Mouse (Mus musculus) heart, postnatal 14 days (tissue): Measurements from ENCODE around the gene Ripor2. TPM values are rescaled to one million over a fixed set of nuclear protein-coding genes. Genes with fewer than 3 reads are reported as not detected.

Source experiments
- DNase-seq, 2 experiments: peaks; one replicate each; pipeline ENCODE4 v3.0.0; 2021 to 2022
- intact Hi-C: fragments of 180-260 bp; cut with DNase I; formaldehyde crosslinking; loops from one replicate; pipeline ENCODE4 v1.15.1; 2025
- total RNA-seq, 2 experiments: library from RNA; stranded (reverse); gene quantifications; 2 replicates each; pipeline ENCODE4 v1.2.3; 2021

Gene Ripor2
- total RNA-seq, 2 experiments from 2014 or later = 8.9 to 9.2 TPM

DNA sequence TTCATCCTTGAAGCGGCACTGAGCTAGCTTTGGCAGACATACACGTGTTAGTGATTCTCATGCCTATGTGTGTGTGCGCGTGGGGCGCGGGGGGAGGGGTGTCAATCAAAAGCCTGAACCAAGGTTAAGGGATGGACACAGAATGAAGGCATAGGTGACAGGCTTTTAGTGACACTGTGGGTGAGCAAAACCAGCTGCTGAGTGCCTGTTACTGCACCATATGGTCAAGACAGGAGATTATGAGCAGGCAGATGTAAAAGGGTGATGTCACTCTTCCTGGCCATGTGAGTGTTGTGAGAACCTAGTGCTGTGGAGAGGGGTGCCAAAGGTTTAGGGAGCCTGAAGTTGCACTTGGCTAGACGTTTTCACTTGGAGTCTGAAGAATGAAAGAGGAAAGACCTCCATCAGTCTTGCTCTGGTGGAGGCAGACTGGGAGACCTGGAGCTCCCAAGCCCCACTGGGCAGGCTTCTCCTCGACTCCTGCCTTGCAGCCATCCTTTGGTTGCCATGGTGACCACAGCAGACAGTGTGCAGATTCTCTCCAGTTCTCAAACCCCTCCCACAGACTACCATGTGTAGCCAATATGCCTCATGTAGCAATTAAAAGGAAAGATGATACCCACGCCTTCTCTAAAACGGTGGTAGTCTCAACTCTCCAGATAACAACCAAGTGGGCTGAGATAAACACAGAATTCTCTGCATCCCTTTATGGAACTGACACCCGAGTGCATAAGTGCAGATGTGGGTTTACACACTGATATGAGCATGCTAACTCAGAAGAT, 5.5 kb upstream of the Ripor2 start:
- peak in 1 of 2 experiments; percentile 21 for DNase-seq
- intact Hi-C loops = no loop called here

DNA sequence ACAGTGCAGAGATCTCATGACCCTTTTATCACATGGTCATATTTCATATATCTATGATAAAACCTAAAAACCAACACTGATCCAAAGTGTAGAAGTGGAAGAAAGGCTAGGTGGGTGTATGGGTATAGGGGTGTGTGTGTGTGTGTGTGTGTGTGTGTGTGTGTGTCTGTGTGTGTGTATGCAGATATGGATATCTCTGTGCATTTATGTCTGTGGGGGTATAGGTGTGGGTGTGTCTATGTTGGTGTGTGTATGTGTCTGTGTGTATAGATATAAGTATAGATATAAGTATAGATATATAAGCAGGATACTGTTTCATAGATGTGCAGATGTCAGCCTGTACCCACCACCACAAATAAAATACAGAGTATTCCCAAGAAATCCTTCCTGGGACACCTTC, 3.7 kb upstream of the Ripor2 start:
- intact Hi-C loops = no loop called here
- DNase-seq = no peak

- DNase-seq = no peak
- intact Hi-C loops = no loop called here
Observed at GRCm38 (mm10) chr13:24580759-24581158, 1.2 kb upstream of the Ripor2 start.

DNA sequence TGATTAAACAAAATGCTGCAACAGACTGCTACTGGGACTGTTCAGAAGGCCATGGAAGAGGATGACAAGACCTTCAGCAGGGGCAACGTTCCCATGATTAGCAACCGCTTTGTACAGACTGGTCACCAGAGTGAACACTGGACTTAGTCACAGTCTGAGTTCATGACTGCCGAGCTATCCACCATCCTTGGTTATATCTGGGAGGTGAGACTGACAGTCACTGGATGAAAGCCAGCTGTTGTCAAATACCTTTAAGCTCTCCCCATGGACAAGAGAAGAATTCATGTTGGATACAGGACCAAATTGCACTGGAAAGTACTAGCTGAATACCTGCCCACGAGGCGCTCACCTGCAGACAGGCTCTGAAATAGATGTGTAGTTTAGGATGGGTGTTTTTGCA, 2.4 kb downstream of the Ripor2 start:
- DNase-seq = no peak

DNA sequence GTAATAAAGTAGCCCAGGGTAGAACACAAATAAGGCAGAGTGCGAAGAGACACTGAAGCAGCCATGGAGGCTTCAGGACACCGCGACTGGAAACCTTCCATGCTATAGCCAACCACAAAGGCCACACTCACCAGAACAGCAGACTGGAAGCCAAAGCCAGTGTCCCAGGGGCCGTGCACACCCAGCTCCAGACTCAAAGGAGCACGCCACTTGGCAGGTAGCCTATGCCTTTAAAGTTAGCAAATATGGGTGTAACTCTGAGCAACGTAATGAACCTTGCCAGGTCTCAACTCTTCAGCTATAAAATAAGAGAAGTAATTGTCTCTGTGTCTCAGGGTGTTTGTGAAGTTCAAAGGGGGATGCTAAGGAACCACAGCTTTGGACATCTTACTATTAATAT, 2.9 kb downstream of the Ripor2 start:
- no peak for DNase-seq
- intact Hi-C loops = no loop called here

More for the DNA sequence above, 2.4 kb downstream of the Ripor2 start:
- intact Hi-C loops = no loop called here

- intact Hi-C loops = no loop called here
- no peak for DNase-seq
Observed at GRCm38 (mm10) chr13:24585369-24585768, 3.4 kb downstream of the Ripor2 start.

- intact Hi-C loops = no loop called here
- no peak for DNase-seq
Observed at GRCm38 (mm10) chr13:24587192-24587895, 5.4 kb downstream of the Ripor2 start.

DNA sequence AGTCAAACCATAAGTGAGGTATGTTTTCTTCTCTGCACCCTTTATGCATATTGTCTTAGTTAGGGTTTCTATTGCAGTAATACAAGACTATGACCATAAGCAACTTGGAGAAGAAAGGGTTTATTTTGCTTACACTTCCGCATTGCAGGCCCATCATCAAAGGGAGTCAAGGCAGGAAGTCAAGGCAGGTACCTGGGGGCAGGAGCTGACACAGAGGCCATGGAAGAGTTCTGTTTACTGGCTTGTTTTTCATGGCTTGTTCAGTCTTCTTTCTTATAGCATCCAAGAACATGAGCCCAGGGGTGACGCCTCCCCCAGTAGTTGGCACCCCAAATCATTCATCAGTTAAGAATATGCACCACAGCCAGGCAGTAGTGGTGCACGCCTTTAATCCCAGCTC, 6.6 kb downstream of the Ripor2 start:
- intact Hi-C loops = no loop called here
- DNase-seq = no peak

- intact Hi-C loops = no loop called here
- DNase-seq = no peak
Observed at GRCm38 (mm10) chr13:24591737-24592136, 9.7 kb downstream of the Ripor2 start.

DNA sequence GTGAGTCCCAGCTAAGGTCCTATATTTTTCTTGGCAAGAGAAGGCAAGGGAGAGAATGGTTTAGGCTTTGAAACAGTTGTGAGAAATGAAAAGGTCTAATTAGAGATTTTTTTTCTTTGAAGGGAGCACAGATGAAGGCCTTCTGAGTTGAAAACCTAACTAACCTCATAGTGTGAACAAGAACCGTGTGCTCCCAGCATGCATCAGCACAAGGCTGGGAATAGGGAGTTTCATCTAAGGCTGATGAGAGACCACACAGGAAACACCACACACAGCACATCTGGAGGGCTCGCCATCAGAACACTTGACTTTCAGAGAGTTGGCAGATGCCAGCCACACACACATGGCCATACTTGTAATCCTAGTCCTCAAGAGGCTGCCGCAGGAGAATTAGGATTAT, 12.3 kb downstream of the Ripor2 start:
- no peak for DNase-seq
- intact Hi-C loops = no loop called here

- intact Hi-C loops = no loop called here
Observed at GRCm38 (mm10) chr13:24599631-24600041, 17.6 kb downstream of the Ripor2 start.

DNA sequence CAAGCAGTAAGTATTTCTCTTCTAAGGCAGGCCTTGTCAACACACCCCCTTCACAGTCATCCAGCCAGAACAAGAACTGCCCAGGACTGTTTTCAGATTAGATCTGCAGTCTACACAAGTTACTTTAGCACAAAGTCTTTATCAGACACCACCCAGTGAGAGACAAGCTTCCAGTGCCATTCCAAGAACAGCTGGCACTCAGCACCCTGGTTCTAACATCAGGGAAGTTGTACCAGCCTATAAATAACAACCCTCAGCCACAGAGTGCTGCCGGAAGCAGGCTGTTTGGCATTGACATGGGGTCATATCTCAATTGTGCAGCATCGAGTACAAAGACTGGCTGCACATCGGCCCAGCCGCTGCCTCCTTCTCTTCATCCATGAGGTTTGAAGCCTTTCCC, 21.0 kb downstream of the Ripor2 start:
- peak; percentile 53 to 67 for DNase-seq

More at GRCm38 (mm10) chr13:24599631-24600041, 17.6 kb downstream of the Ripor2 start:
- no peak for DNase-seq

DNA sequence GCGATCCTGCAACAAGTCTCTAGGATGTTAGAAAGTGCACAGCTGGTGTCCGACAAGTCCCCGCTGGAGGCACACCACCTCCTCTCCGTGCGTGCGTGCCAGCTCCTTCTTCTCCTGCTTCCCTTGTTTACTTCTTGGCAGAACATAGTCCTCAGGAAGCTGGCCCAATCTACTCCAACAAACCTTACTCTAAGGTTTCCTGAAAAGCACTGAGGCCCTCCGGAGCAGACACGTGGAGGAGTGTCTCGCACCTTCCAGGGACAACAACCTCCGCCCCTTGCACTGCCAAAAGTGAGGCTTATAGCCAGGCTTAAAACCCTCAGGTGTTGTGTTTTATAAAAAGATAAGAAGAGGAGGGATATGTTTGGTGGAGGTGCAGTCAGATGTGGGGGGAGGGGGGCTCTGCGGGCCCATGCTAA, 21.6 kb downstream of the Ripor2 start:
- DNase-seq = peak; percentile 33 to 36
- intact Hi-C loops = no loop called here

More for the DNA sequence above, 21.0 kb downstream of the Ripor2 start:
- intact Hi-C loops = no loop called here

DNA sequence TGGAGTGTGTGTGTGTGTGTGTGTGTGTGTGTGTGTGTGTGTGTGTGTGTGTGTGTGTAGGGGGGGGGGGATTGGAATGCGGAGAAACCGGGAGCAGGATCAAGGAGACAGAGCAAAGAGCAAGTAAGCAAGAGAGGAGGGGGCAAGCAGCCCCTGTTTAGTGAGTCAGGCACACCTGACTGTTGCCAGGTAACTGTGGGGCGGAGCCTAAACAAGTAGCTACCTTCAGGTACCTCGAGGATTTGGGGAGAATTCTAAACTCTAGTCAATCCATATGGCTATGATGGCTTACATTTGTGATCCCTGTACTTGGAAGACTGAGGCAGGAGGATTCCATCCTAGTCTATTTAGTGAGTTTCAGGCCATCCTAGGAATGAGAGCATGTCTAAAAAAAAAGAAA, 22.1 kb downstream of the Ripor2 start:
- no peak for DNase-seq
- intact Hi-C loops = no loop called here

DNA sequence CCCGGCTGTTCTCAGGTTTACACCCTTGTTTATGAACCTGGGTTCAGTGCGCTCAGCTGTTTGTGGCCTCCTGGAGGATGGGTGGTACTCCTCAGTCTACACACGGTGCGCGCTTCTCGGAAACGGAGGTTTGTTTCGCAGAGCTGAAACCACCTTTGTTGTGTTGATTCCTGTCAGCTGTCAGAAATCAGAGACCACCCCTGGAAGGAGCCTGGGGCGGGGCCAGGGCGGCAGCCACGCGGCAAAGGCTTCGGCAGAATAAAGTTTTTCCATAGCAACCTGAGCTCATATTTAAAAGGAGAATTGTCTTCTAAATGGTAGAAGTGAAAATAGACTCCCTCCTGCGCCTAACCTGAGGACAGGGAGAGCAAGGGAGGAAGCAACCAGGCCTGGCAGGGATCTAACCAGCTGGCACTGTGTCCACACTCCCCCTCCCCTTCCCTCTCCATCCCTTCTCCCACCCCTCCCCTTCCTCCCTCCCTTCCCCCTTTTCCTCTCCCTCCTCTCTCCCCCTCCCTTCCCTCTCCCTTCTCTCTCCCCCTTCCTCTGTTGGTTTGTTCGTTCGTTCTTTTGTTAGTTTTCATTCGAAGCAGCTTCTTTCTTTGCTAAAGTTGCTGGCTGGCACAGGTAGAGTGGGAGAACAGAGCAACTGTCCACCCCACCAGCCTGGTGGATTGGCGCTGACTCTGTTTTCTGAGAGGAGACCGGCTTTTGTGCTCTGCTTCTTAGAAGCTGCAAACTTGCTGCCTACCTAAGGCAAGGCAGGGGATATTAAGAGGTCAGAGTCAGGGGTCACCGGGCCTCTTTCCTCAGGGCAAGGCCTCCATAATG, 23.0 kb downstream of the Ripor2 start:
- no peak for DNase-seq
- intact Hi-C loops = no loop called here

DNA sequence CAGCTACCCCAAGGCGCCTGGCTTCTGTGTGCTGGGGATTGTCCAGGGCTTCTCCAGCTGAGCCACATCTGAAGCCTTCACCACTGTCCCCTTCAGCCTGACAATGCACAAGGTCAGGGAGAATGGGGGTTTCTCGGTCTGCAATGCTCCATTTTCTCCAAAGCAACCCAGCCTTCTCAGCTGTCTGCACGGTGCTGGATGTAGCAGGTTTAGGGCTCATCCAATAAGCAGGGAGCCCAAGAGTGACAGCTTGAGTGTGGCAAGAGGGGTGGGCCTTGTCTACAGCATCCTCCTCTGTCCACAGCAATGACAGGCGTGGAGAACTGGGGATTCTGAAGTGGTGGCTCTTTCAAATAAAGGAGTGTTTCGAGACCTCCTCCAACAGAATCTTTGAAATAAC, 23.8 kb downstream of the Ripor2 start:
- intact Hi-C loops = no loop called here
- DNase-seq = no peak

GRCm38 (mm10) chr13:24607961-24608360, 26.0 kb downstream of the Ripor2 start:
- no peak for DNase-seq
- intact Hi-C loops = no loop called here

- DNase-seq = no peak
- intact Hi-C loops = no loop called here
Observed at GRCm38 (mm10) chr13:24608709-24609108, 26.7 kb downstream of the Ripor2 start.

- intact Hi-C loops = loop anchor here (5.0 kb wide), 1 partner anchor 89 kb away; no protein-coding TSS in a partner anchor
- no peak for DNase-seq
Observed at GRCm38 (mm10) chr13:24610883-24611282, 28.9 kb downstream of the Ripor2 start.

- no peak for DNase-seq
- intact Hi-C loops = loop anchor here (5.0 kb wide), 1 partner anchor 91 kb away; no protein-coding TSS in a partner anchor
Observed at GRCm38 (mm10) chr13:24613031-24613430, 31.0 kb downstream of the Ripor2 start.

- no peak for DNase-seq
- intact Hi-C loops = loop anchor here (5.0 kb wide), 1 partner anchor 91 kb away; no protein-coding TSS in a partner anchor
Observed at GRCm38 (mm10) chr13:24613433-24613832, 31.4 kb downstream of the Ripor2 start.
